Mouse (Mus musculus) neural tube, embryonic 13.5 days (tissue): ENCODE data around the gene Dcst2. TPM values are rescaled to one million over a fixed set of nuclear protein-coding genes. Genes with fewer than 3 reads are reported as not detected.

Source experiments
- ATAC-seq: fragments of 200-750 bp; cut with Nextera tagmentation; 2 replicates; pipeline ENCODE4 v1.8.0; 2017; ENCODE audit warnings: low read depth, mild to moderate bottlenecking, moderate TSS enrichment, moderate library complexity
- H3K27ac ChIP-seq: fragments of 300-500 bp; sonication (generic); replicated peaks from 2 replicates; pipeline ENCODE4 v1.5.1; 2015; ENCODE audit warnings: moderate library complexity, mild to moderate bottlenecking, inconsistent platforms
- H3K27me3 ChIP-seq: fragments of 300-500 bp; sonication (generic); 2 replicates; pipeline ENCODE4 v1.6.1; 2015; ENCODE audit warnings: mild to moderate bottlenecking, inconsistent platforms
- H3K36me3 ChIP-seq: fragments of 300-500 bp; sonication (generic); 2 replicates; pipeline ENCODE4 v1.6.1; 2015; ENCODE audit warnings: mild to moderate bottlenecking, inconsistent platforms
- H3K4me1 ChIP-seq: fragments of 300-500 bp; sonication (generic); replicated peaks from 2 replicates; pipeline ENCODE4 v1.6.1; 2015; ENCODE audit warnings: inconsistent platforms
- H3K4me2 ChIP-seq: fragments of 300-500 bp; sonication (generic); 2 replicates; pipeline ENCODE4 v1.6.1; 2015; ENCODE audit warnings: inconsistent platforms, mild to moderate bottlenecking, moderate library complexity
- H3K4me3 ChIP-seq: fragments of 300-500 bp; sonication (generic); 2 replicates; pipeline ENCODE4 v1.5.1; 2015; ENCODE audit warnings: mild to moderate bottlenecking, inconsistent platforms
- H3K9ac ChIP-seq: fragments of 300-500 bp; sonication (generic); 2 replicates; pipeline ENCODE4 v1.6.1; 2015; ENCODE audit warnings: moderate library complexity, mild to moderate bottlenecking, inconsistent platforms
- H3K9me3 ChIP-seq: fragments of 300-500 bp; sonication (generic); 2 replicates; pipeline ENCODE4 v1.6.1; 2016; ENCODE audit warnings: inconsistent platforms
- WGBS: fragments of 180-500 bp; shearing (Covaris S2); methylation state at CpG from one replicate; pipeline ENCODE4 v1.1.7; 2015; 5-methylcytosine and 5-hydroxymethylcytosine counted together
- polyA plus RNA-seq: library from polyadenylated mRNA; unstranded; fragments of >200 nt; fragmentation: Nextera tagmentation; extraction: Ambion mirVana; gene quantifications from 2 replicates; pipeline ENCODE4 v1.2.1, GENCODE M21; 2015

Dcst2 gene
- polyA plus RNA-seq, 1 experiment from 2014 or later: 0.17 TPM

DNA sequence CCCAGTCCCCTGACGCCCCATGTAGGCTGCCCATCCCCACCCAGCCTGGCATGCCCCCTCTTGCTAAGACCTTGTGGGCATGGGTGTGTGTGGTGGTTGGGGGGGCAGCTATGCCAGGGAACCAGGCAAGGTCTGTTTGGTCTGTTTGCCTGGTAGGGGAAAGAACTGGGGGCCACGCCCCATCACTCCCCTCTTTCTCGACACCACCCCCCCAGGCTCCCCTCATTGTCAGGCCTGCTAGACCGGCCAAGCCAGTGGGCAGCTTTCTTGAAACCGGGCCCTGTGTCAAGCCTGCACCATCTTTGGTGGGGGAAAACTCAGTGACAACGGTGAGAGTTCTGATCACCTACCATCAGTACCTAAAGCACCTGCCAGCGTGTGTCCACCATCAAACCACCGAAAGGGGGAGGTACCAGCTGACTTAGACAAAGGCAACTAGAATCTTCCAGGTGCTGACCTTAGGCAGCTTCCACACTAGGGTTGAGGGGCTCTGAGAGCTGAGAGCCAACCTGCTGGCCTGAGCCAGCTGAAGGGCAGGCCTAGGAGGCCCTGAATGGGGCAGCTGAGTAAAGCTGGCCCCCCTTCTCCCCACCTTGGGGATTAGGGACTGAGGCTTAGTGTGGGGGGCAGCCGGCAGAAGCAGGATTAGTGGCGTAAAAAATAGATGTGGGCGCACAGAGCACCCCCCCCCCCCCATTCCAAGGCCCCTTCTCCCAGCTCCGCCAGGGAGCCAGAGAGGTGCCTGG, 22.7 kb downstream of the Dcst2 start:
- 81% methylated on average over 11 of the region's 12 CpGs for WGBS
- Histone ChIP-seq H3K9me3 (no peaks in the 10 kb centered on the region), H3K4me1 (peaks cover 9% of the 10 kb centered on the region; the same call in 1 of the 2 replicates), H3K27ac (no peak overlapping the region), H3K9ac (no peak overlapping the region), H3K4me3 (no peak overlapping the region), H3K36me3 (no peaks in the 10 kb centered on the region), H3K27me3 (0 out of 2 replicates have a peak, but pooled peaks cover 5% of the 10 kb centered on the region), H3K4me2 (no peak overlapping the region)
- ATAC-seq: no peak

DNA sequence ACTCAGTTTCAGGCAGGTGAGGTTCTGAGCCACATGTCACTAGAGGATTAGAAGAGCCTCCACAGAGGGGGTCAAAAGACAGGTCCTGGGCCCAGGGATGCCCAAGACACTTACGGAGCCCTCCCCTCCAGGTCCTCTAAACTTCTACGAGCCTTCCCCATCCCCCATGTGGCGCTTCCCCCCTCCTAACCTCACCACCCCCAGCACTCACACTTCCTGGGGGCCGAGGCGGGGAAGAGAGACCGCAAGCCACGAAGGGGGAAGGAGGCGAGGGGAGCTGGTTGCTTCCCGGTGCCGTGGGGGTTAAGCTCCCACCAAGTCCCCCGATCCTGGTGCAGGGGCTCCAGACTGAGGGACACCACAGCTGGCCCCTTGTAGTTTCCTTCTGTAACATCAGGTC, 23.7 kb downstream of the Dcst2 start:
- Histone ChIP-seq H3K4me1 (peaks cover 8% of the 10 kb centered on the region; the same call in 1 of the 2 replicates), H3K4me2 (no peak overlapping the region), H3K36me3 (no peaks in the 10 kb centered on the region), H3K27me3 (0 out of 2 replicates have a peak, but pooled peaks cover 5% of the 10 kb centered on the region), H3K9ac (no peak overlapping the region), H3K27ac (no peak overlapping the region), H3K9me3 (no peaks in the 10 kb centered on the region), H3K4me3 (no peak overlapping the region)
- ATAC-seq: no peak
- WGBS: 55% methylated on average over 11 of the region's 11 CpGs

DNA sequence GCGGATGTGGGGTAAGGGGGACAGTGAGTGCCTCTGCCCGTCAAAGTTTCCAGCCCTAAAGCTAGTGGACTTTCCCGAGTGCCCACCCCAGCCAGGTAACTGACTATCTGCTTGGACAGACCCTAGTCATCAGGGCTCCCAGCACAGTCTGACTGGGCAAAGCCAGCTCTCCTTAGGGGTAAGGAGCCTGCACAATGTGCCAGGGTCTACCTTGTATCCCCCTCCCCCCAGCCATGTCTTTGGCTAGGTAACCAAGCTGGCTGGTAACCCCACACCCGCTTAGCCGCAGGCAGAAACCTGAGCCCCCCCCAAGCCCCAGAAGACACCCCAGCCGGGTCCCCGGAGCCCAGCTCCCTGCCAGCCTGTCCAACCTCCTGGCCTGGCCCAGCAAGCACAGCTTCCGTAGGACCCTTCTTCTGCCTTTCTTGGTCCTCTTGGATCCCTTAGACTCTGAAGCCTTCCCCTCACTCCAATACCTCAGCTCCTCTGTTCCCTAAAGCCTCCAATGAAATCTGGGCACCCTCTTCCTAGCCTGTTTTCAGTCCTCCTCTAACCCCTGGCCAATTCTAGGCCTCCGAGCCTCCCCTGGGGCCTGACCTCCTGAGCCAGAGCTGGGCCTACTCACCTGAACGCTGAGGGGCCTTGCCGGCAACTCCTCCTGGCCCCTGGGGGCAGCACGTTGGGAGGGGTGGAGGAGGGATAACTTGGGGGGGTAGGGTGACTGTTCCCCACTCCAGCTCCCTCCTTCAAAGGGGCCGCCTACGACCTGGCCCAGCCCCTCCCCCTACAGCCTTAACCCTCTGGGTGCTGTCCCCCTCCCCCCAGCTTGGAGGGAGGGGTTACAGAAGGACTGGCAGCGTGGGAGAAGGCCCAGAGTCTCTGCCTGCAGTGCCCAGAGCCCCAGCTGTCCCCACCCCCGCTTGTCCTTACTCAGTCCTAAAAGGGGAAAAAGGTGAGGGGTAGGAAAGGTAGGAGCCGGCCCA, 25.0 kb downstream of the Dcst2 start:
- Histone ChIP-seq H3K4me1 (peaks cover 21% of the 10 kb centered on the region), H3K9ac (no peak overlapping the region), H3K4me3 (no peak overlapping the region), H3K4me2 (no peak overlapping the region), H3K27ac (no peak overlapping the region), H3K27me3 (0 out of 2 replicates have a peak, but pooled peaks cover 5% of the 10 kb centered on the region), H3K9me3 (no peaks in the 10 kb centered on the region), H3K36me3 (no peaks in the 10 kb centered on the region)
- ATAC-seq: no peak
- WGBS: 55% methylated on average over 17 of the region's 17 CpGs

DNA sequence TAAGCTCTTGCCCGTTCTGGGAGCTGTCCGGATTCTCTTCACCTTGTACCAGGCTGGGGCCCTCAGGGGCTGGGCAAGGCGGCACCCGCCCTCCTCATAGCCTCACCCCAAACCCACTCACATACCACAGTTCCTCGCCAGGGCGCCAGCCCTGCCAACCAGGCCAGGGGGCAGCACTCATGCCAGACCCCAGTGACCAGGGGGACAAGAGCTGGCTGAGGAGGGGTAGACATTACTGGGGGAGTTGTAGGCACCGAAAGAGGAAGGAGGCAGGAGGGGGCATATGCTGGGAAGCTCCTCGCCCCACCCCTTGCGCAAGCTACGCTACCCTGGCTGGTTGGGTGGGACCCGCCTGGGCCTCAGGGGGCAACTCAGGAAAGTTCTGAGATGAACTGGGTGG, 25.9 kb downstream of the Dcst2 start:
- H3K4me1 ChIP-seq: peaks cover 30% of the 10 kb centered on the region
- ATAC-seq: no peak
- H3K9ac ChIP-seq: no peak overlapping the region
- H3K27me3 ChIP-seq: peaks cover 12% of the 10 kb centered on the region
- 85% methylated on average over 11 of the region's 11 CpGs for WGBS
- no peak overlapping the region for H3K27ac ChIP-seq
- no peak overlapping the region for H3K4me2 ChIP-seq
- no peaks in the 10 kb centered on the region for H3K36me3 ChIP-seq
- H3K9me3 ChIP-seq: no peaks in the 10 kb centered on the region
- H3K4me3 ChIP-seq: no peak overlapping the region

DNA sequence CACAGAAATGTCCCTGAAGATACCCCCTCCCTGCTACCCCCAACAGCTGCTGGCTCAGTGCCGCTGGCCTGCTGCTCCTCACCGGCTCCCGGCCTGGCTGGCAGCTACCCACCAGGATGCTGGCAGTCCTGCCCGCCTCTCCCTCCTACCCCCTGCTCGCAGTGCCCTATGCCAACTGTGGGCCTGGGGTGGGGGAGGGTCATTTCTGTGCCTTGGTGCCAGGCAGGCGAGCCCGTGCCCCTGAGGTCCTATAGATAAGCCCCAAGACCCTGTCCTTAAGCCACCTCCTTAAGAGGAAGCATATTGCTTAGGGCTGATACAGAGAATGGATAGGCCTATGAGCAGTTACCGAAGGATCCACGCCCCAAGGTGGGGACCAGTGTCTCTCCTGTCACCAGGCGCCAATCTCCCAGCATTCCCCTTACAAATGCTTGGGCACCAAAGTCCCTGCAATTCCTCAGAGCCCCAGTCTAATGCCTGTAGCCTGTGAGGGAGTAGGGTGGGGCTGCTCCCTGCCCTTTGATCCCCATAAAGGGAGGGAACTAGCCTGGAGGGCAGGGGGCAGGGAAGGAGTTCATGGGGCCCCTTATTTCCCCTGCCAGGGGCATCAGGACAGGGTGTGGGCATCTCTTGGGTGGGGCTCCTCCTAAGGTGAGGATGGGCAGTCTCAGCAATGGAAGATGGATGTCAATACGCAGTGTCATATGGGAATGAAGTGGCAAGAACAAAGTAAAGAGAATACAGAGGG, 26.5 kb downstream of the Dcst2 start:
- H3K27me3 ChIP-seq: peaks cover 16% of the 10 kb centered on the region
- no peaks in the 10 kb centered on the region for H3K9me3 ChIP-seq
- no peak overlapping the region for H3K9ac ChIP-seq
- no peak for ATAC-seq
- H3K4me1 ChIP-seq: peaks cover 36% of the 10 kb centered on the region
- H3K4me3 ChIP-seq: no peak overlapping the region
- H3K4me2 ChIP-seq: no peak overlapping the region
- no peaks in the 10 kb centered on the region for H3K36me3 ChIP-seq
- WGBS: 66% methylated on average over 11 of the region's 11 CpGs
- H3K27ac ChIP-seq: no peak overlapping the region

DNA sequence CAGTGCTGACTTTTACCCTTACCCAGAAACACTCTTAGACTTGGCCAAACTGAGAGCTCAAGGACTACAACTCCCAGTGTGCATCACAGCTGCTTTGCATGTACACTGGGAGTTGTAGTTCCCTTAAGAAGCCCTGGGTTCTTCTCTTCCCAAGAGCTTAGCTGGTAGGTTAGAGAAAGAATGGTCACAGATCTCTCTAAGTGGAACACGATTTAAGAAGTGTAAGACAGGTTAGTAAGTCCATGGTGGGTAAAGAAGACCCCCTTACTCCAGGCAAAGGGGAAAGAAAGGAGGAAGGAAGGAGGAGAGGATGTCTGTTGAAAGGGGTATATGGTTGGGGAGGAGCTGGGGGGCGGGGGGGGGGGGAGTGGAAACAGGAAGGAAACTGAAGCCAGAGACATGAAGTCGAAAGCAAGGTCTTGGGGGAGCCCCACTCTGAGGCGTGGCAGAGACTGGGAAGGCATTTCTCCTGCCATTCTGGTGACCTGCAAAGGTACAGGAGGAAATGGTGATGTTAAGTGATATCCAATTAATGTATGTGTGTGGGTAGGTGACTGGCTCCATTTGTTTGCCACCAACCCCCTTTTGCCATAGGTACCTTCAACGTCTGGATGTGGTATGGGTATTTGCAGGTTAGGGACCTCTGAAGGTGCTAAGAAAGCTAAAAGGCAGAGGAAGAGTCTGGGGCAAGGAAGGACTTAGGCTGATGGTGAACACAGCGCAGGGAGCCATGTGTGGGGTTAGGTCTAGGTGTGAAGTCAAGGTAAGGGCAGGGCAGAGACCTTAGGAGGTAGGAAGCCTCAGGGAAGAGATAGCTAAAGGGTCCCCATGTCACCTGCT, 27.3 kb downstream of the Dcst2 start:
- H3K9ac ChIP-seq: no peak overlapping the region
- peaks cover 44% of the 10 kb centered on the region for H3K4me1 ChIP-seq
- ATAC-seq: no peak
- no peaks in the 10 kb centered on the region for H3K9me3 ChIP-seq
- peaks cover 16% of the 10 kb centered on the region for H3K27me3 ChIP-seq
- H3K27ac ChIP-seq: no peak overlapping the region
- H3K4me2 ChIP-seq: no peak overlapping the region
- WGBS: 62% methylated on average over 5 of the region's 6 CpGs
- no peaks in the 10 kb centered on the region for H3K36me3 ChIP-seq
- H3K4me3 ChIP-seq: no peak overlapping the region

DNA sequence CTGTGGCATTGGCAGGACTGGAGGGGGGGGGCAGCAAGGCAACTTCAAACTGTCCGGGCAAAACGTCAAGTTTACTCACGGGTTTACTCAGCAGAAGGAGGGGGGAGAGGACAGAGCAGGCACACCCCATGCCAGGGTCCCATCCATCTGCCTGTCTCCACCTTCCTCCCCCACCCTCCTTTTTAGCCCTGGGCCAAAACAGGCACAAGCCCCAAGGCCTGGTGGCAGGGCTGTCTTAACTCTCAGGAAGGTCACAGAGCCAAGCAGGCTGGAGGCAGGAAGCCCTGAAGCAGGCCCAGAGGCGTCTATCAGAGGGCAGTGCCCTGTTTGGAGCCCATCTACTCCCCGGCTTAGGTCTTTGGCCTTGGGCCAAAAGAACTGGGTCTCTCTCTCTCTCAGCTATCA, 28.3 kb downstream of the Dcst2 start:
- no peak overlapping the region for H3K27ac ChIP-seq
- whole genome bisulfite sequencing: 51% methylated on average over 5 of the region's 5 CpGs
- ATAC-seq: no peak
- H3K4me2 ChIP-seq: no peak overlapping the region
- H3K4me3 ChIP-seq: no peak overlapping the region
- no peaks in the 10 kb centered on the region for H3K36me3 ChIP-seq
- peaks cover 24% of the 10 kb centered on the region for H3K27me3 ChIP-seq
- H3K4me1 ChIP-seq: peaks cover 54% of the 10 kb centered on the region
- H3K9ac ChIP-seq: no peak overlapping the region
- H3K9me3 ChIP-seq: no peaks in the 10 kb centered on the region

DNA sequence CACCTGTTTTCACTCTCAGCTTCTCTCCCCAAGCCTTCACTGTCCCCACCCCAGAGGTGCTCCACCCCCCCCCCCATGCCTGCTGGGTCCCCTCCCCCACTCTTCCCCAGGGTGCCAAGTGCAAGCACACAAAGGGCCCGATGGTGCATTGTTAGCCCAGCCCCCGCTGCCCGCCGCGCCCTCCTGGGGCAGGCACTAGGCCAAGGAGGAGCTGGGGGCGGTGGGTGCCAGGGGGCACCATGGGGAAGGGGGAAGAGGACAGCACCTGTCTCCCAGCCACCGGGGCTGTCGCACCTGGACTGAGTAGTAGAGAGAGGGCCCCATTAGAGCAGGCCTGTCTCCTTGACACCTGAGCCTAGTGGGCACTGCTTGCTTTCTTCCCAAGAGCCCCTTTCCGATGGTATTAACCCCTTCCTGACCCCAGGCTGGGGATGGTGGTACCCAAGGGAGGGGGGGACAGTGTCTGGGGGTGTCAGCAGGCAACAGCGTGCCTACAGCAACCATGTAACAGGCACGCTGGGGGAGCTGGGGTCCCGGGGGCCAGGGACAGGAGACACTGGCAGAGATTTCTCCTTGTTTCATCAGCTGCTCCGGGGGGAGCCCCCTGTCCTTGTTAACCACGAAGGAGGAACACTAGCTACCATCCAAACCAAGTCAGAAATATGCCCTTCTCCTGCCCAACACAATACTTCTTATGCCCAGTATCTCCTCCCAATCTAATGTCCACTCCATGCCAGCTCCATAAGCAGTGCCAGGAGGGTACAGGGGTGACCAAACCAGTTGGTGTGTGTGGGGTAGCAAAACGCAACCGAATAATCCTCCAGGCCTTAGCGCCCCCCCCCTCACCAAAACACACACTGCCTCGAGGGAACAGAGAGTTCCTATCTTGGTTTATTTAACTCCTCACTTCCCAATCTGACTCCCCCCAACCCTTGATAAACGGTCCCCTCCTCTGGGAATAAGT, 29.2 kb downstream of the Dcst2 start:
- Histone ChIP-seq H3K27ac (no peak overlapping the region), H3K4me3 (peak overlapping the region; percentile 51), H3K4me1 (peaks cover 62% of the 10 kb centered on the region), H3K36me3 (no peaks in the 10 kb centered on the region), H3K27me3 (peaks cover 28% of the 10 kb centered on the region), H3K9ac (peak overlapping the region; percentile 71), H3K9me3 (no peaks in the 10 kb centered on the region), H3K4me2 (peak overlapping the region; percentile 99)
- WGBS: 8% methylated on average over 19 of the region's 19 CpGs
- ATAC-seq: no peak

DNA sequence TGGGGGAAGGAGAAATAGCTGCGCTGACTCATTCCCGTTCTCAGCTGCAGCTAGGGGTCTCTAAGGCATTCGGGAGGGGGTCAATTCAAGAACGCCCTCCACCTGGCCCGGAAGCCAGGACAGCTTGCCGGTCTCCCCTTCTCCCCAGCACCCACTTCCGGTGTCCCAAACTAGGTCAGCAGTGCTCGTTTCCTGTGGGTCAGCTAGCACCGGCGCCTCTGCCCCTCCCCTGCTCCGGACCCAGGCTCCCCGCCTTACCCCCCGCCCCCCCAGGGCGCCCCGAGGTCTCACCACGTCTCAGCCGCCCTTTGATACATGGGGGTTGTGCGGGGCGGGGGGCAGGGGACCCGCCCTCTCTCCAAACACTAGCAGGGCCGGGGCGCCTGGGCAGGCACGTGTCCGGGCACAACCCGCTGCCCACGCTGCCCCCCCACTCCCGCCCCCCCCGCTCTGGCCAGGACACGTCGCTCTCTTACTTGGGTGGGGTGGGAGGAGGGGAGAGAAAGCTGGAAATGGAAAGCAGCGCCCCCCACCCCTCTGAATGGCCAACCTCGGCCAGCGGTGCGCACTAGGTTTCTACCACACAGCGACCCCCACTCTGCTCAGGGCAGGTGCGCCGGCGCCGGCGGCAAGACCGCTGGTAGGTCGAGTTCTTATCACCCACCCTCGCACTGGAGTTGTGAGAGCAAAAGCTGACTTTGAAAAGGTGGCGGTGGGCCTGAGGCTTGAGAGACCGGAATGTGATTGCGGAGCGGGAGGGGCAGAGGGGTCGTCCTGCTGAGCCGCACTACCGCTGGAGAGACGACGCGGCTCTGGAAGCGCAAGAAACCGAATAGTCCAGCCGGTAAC, 30.1 kb downstream of the Dcst2 start:
- H3K9me3 ChIP-seq: no peaks in the 10 kb centered on the region
- H3K4me1 ChIP-seq: peaks cover 71% of the 10 kb centered on the region
- peak overlapping the region; percentile 71 for H3K9ac ChIP-seq
- peak overlapping the region; percentile 51 for H3K4me3 ChIP-seq
- peaks cover 32% of the 10 kb centered on the region for H3K27me3 ChIP-seq
- peak overlapping the region; percentile 99 for H3K4me2 ChIP-seq
- ATAC-seq: no peak
- WGBS: under 1% methylated on average over 54 of the region's 56 CpGs
- H3K27ac ChIP-seq: no peak overlapping the region
- no peaks in the 10 kb centered on the region for H3K36me3 ChIP-seq

DNA sequence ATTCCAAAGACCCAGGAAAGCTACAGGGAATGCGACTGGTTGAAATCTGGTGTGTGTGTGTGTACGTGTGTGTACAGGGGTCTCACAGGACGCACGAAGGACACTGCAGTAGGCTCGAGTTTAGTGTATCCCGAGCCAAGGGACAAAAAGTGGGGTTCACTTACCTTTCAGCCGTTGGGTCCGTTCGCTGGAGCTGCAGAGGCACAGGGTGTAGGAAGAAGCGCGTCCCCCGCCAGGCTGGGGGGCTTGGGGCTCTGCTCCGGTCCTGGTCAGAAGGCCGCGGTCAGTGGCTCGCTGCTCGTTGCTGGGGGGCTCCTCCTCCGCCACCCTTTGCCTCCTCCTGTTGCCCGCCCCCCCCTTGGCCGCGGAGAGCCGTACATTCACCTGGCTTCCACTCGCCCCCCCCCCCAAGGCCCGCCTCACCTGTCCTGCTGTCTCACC, 31.1 kb downstream of the Dcst2 start:
- Histone ChIP-seq H3K36me3 (no peaks in the 10 kb centered on the region), H3K4me1 (peaks cover 73% of the 10 kb centered on the region), H3K4me2 (peak overlapping the region; percentile 99), H3K4me3 (peak overlapping the region; percentile 51), H3K27me3 (peaks cover 32% of the 10 kb centered on the region), H3K27ac (no peak overlapping the region), H3K9ac (peak overlapping the region; percentile 71; the same call in 1 of the 2 replicates), H3K9me3 (no peaks in the 10 kb centered on the region)
- WGBS: 0% methylated on average over 18 of the region's 24 CpGs
- ATAC-seq: no peak
